Mouse (Mus musculus): ENCODE results near the gene Rictor. TPM values are rescaled to one million over a fixed set of nuclear protein-coding genes. Genes with fewer than 3 reads are reported as not detected.
"Not testable (repeated sequence)": the region's sequence is repeated elsewhere in the genome, so short reads cannot be mapped to it uniquely, and the experiment has no call there.

Gene Rictor
- total and polyA plus RNA-seq, 2 experiments from 2014 or later = 32.1 to 36.8 TPM

- WGBS = 96% methylated on average over 10 of the region's 10 CpGs
- no peak for DNase-seq (ENCODE audit: low spot score)
Observed at GRCm38 (mm10) chr15:6787236-6787635, 79.1 kb downstream of the Rictor start.

DNA sequence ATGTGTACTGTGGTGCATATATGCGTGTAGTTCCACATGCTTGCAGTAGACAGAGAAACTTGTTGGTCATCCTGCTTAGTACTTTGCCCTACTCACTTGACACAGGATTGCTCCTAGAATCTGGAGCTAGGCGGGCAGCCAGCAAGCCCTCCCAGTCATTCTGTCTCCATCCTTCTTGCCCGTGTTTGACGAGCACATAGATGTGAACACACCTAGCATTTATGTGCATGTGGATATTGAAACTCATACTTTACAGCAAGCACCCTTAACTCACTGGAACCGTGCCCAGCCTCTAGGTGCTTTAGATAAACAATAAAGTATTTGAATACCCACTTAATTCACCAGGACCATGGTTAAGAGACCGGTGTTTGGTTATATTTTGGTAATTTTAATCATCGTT lies 81.8 kb downstream of the Rictor start:
- DNase-seq (ENCODE audit: low spot score) (no peak), ATAC-seq (ENCODE audit: low FRiP score) (no peak)
- Histone ChIP-seq H3K9ac (replicated peaks; ENCODE audit: low read length, poor library complexity, severe bottlenecking) (no peak overlapping the region), H3K27me3 (ENCODE audit: insufficient read depth, low read length) (no peaks in the 10 kb centered on the region), H3K4me2 (ENCODE audit: low read depth, low read length, poor library complexity, severe bottlenecking) (no peak overlapping the region), H3K4me1 (ENCODE audit: insufficient read depth, low read length) (no peaks in the 10 kb centered on the region), H3K4me3 (ENCODE audit: low read depth, low read length) (no peak overlapping the region), H3K27ac (ENCODE audit: low read depth, low read length) (no peak overlapping the region), H3K36me3 (ENCODE audit: insufficient read depth, low read length) (peaks cover 75% of the 10 kb centered on the region), H3K9me3 (ENCODE audit: low read length) (no peaks in the 10 kb centered on the region)
- WGBS = 95% methylated on average over 7 of the region's 7 CpGs
- TF ChIP-seq CTCF (IDR thresholded peaks at IDR 0.05) = no peak

More at GRCm38 (mm10) chr15:6787236-6787635, 79.1 kb downstream of the Rictor start:
- H3K4me3 ChIP-seq (ENCODE audit: low read depth, low read length) = no peak overlapping the region
- no peak for ATAC-seq (ENCODE audit: low FRiP score)
- peaks cover 70% of the 10 kb centered on the region for H3K36me3 ChIP-seq (ENCODE audit: insufficient read depth, low read length)
- H3K4me1 ChIP-seq (ENCODE audit: insufficient read depth, low read length) = no peaks in the 10 kb centered on the region
- H3K9ac ChIP-seq (replicated peaks; ENCODE audit: low read length, poor library complexity, severe bottlenecking) = no peak overlapping the region
- no peaks in the 10 kb centered on the region for H3K9me3 ChIP-seq (ENCODE audit: low read length)
- no peak for TF ChIP-seq CTCF (IDR thresholded peaks at IDR 0.05)
- no peak overlapping the region for H3K27ac ChIP-seq (ENCODE audit: low read depth, low read length)
- H3K27me3 ChIP-seq (ENCODE audit: insufficient read depth, low read length) = no peaks in the 10 kb centered on the region
- no peak overlapping the region for H3K4me2 ChIP-seq (ENCODE audit: low read depth, low read length, poor library complexity, severe bottlenecking)

DNA sequence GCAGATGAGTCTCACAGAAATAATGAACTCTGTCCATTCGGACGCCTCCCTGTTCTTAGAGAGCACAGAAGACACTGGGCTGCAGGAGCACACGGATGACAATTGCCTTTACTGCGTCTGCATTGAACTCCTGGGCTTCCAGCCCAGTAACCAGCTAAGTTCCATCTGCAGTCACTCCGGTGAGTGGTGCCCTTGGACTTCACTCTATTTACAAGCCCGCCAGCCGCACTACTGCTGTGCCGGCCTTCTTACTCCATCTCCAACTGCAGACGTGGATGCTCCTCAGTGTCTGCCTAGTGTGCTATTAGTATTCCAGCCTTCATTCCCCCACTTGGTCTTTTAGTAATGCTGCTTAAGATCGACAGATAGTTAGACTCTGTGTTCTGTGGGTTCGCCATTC lies 83.5 kb downstream of the Rictor start:
- H3K27ac ChIP-seq (ENCODE audit: low read depth, low read length) = no peak overlapping the region
- 88% methylated on average over 11 of the region's 11 CpGs for WGBS
- no peaks in the 10 kb centered on the region for H3K9me3 ChIP-seq (ENCODE audit: low read length)
- H3K9ac ChIP-seq (replicated peaks; ENCODE audit: low read length, poor library complexity, severe bottlenecking) = no peak overlapping the region
- no peaks in the 10 kb centered on the region for H3K4me1 ChIP-seq (ENCODE audit: insufficient read depth, low read length)
- no peak overlapping the region for H3K4me3 ChIP-seq (ENCODE audit: low read depth, low read length)
- H3K4me2 ChIP-seq (ENCODE audit: low read depth, low read length, poor library complexity, severe bottlenecking) = no peak overlapping the region
- ATAC-seq (ENCODE audit: low FRiP score) (no peak), DNase-seq (ENCODE audit: low spot score) (no peak)
- peaks cover 78% of the 10 kb centered on the region for H3K36me3 ChIP-seq (ENCODE audit: insufficient read depth, low read length)
- TF ChIP-seq CTCF (IDR thresholded peaks at IDR 0.05) = no peak
- no peaks in the 10 kb centered on the region for H3K27me3 ChIP-seq (ENCODE audit: insufficient read depth, low read length)

GRCm38 (mm10) chr15:6792846-6793245 lies 84.7 kb downstream of the Rictor start:
- Histone ChIP-seq H3K9me3 (ENCODE audit: low read length) (no peaks in the 10 kb centered on the region), H3K4me3 (ENCODE audit: low read depth, low read length) (no peak overlapping the region), H3K27ac (ENCODE audit: low read depth, low read length) (no peak overlapping the region), H3K4me1 (ENCODE audit: insufficient read depth, low read length) (no peaks in the 10 kb centered on the region), H3K27me3 (ENCODE audit: insufficient read depth, low read length) (no peaks in the 10 kb centered on the region), H3K36me3 (ENCODE audit: insufficient read depth, low read length) (peaks cover 79% of the 10 kb centered on the region), H3K4me2 (ENCODE audit: low read depth, low read length, poor library complexity, severe bottlenecking) (no peak overlapping the region), H3K9ac (replicated peaks; ENCODE audit: low read length, poor library complexity, severe bottlenecking) (no peak overlapping the region)
- 82% methylated on average over 7 of the region's 7 CpGs for WGBS
- DNase-seq (ENCODE audit: low spot score) (peak; percentile 18), ATAC-seq (ENCODE audit: low FRiP score) (no peak)
- TF ChIP-seq CTCF (IDR thresholded peaks at IDR 0.05) = peak; percentile 45

DNA sequence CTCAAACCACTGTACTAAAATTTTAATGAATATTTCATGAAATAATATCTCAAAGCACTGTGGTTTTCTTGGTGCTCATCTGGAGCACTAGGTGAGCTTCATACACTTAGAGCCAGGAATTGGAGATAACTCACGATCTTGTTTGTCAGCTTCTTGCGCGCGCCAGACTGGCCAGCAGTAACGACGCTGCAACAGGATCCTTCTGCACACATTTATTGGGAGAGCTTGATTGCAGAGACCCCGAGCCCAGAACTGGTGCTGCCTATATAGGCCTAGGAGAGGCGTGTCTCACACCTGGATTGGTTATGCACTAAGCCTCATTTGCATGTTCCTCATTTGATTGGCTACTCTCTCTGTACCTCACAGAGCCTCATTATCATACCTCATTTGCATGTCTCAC lies 93.0 kb downstream of the Rictor start:
- H3K9me3 ChIP-seq (ENCODE audit: low read length); H3K4me3 ChIP-seq (ENCODE audit: low read depth, low read length); ATAC-seq (ENCODE audit: low FRiP score); H3K9ac ChIP-seq (replicated peaks; ENCODE audit: low read length, poor library complexity, severe bottlenecking); DNase-seq (ENCODE audit: low spot score); H3K4me2 ChIP-seq (ENCODE audit: low read depth, low read length, poor library complexity, severe bottlenecking); H3K4me1 ChIP-seq (ENCODE audit: insufficient read depth, low read length); H3K27me3 ChIP-seq (ENCODE audit: insufficient read depth, low read length); H3K27ac ChIP-seq (ENCODE audit: low read depth, low read length): not testable (repeated sequence)
- 98% methylated on average over 8 of the region's 8 CpGs for WGBS
- H3K36me3 ChIP-seq (ENCODE audit: insufficient read depth, low read length) = peaks cover 25% of the 10 kb centered on the region

GRCm38 (mm10) chr15:6815807-6816206 lies 107.6 kb downstream of the Rictor start:
- H3K4me3 ChIP-seq (ENCODE audit: low read depth, low read length) = no peak overlapping the region
- no peak for ATAC-seq (ENCODE audit: low FRiP score)
- H3K9ac ChIP-seq (replicated peaks; ENCODE audit: low read length, poor library complexity, severe bottlenecking) = no peak overlapping the region
- no peaks in the 10 kb centered on the region for H3K36me3 ChIP-seq (ENCODE audit: insufficient read depth, low read length)
- H3K9me3 ChIP-seq (ENCODE audit: low read length) = no peaks in the 10 kb centered on the region
- DNase-seq (ENCODE audit: low spot score) = no peak
- WGBS = 84% methylated on average over 4 of the region's 4 CpGs
- TF ChIP-seq CTCF (IDR thresholded peaks at IDR 0.05) = no peak
- no peaks in the 10 kb centered on the region for H3K4me1 ChIP-seq (ENCODE audit: insufficient read depth, low read length)
- no peaks in the 10 kb centered on the region for H3K27me3 ChIP-seq (ENCODE audit: insufficient read depth, low read length)
- no peak overlapping the region for H3K27ac ChIP-seq (ENCODE audit: low read depth, low read length)
- H3K4me2 ChIP-seq (ENCODE audit: low read depth, low read length, poor library complexity, severe bottlenecking) = no peak overlapping the region

Measured in midbrain, postnatal 0 days (tissue).